Comparison of ENCODE assay signal across 8 mouse cellular contexts in the genomic region with DNA sequence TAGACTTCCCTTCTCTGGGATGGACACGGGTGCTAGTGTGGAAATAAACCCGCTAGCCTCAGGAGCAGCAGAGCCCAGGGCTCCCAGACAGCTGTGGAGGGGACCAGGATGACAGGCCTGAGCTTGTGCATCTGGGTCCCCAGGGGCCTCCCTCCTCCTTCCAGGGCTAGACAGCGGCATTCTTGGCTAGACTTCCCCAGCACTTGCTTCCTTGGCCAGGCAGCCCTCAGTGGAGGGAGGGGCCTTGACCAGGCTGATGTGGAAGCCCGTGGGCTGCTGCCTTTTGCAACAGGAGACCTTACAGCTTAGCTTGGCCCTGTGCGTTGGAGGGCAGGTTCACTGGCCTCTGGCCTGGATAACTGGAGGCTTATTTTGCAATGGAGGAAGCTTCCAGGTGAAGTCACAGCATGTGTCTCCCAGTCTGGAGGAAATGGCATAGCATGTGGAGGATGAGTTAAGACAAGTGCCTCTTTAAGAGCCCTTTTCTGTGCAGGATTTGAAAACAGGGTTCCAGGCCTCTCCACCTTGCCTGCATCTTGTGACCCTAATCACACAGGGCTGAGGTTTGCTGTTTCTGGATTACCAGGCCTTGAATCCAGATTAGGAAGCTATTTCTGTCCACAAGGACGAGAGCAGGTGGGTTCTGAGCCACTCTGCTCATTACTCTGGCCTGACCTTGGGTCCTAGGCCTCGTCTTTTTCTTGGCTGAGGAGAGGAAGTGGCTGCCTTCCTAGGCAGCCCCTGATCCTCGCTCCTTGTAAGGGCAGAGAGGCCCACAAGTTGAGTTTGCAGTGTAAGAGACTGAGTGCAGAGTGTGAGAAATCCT. TPM values are rescaled to one million over a fixed set of nuclear protein-coding genes. Genes with fewer than 3 reads are reported as not detected.
DNase-seq lines count a peak whose midpoint lies in the region; ATAC-seq and TF ChIP-seq lines count a peak whose summit lies in the region.

No protein-coding gene starts in this region.

- ATAC-seq in forebrain, embryonic 11.5 days (replicated peaks; ENCODE audit: low FRiP score), result no peak
- ATAC-seq in limb, embryonic 14.5 days (ENCODE audit: low FRiP score, low read depth), result no peak
- no peak for ATAC-seq in midbrain, embryonic 16.5 days

- TF ChIP-seq POLR2A in limb, embryonic 14.5 days (IDR thresholded peaks at IDR 0.05; ENCODE audit: borderline replicate concordance, extremely low read depth, insufficient read depth, insufficient read length), result no peak

- no peaks in the 10 kb centered on the region for H3K27me3 ChIP-seq in forebrain, embryonic 11.5 days (ENCODE audit: control insufficient read depth, insufficient read depth, low read length)
- H3K27me3 ChIP-seq in limb, embryonic 14.5 days (ENCODE audit: control insufficient read depth, insufficient read depth, low read length), result no peaks in the 10 kb centered on the region
- no peaks in the 10 kb centered on the region for H3K27me3 ChIP-seq in midbrain, embryonic 16.5 days (ENCODE audit: control insufficient read depth, insufficient read depth, low read depth, low read length)

- peak overlapping the region; percentile 16; the same call in 1 of the 2 replicates for H3K9ac ChIP-seq in forebrain, embryonic 11.5 days (ENCODE audit: low read length)
- H3K9ac ChIP-seq in limb, embryonic 14.5 days (ENCODE audit: low read depth, low read length, severe bottlenecking), result no peak overlapping the region; the same call in 1 of the 2 replicates
- peak overlapping the region; percentile 48 for H3K9ac ChIP-seq in midbrain, embryonic 16.5 days (ENCODE audit: low read depth, low read length)

- H3K27ac ChIP-seq in forebrain, embryonic 11.5 days (ENCODE audit: low read depth, low read length), result no peak overlapping the region
- no peak overlapping the region for H3K27ac ChIP-seq in limb, embryonic 14.5 days (replicated peaks; ENCODE audit: low read depth, low read length)
- peak overlapping the region; percentile 28; the same call in 1 of the 2 replicates for H3K27ac ChIP-seq in midbrain, embryonic 16.5 days (ENCODE audit: low read length)

- peaks cover 2% of the 10 kb centered on the region; the same call in 1 of the 2 replicates for H3K4me1 ChIP-seq in forebrain, embryonic 11.5 days (replicated peaks; ENCODE audit: control insufficient read depth, insufficient read depth, low read length)
- H3K4me1 ChIP-seq in limb, embryonic 14.5 days (ENCODE audit: control insufficient read depth, insufficient read depth, low read length), result peaks cover 29% of the 10 kb centered on the region
- H3K4me1 ChIP-seq in midbrain, embryonic 16.5 days (ENCODE audit: control insufficient read depth, insufficient read depth, low read length), result peaks cover 31% of the 10 kb centered on the region

- no peaks in the 10 kb centered on the region for H3K36me3 ChIP-seq in forebrain, embryonic 11.5 days (ENCODE audit: control insufficient read depth, insufficient read depth, low read length)
- peaks cover 37% of the 10 kb centered on the region for H3K36me3 ChIP-seq in limb, embryonic 14.5 days (ENCODE audit: control insufficient read depth, insufficient read depth, low read length)
- peaks cover 13% of the 10 kb centered on the region for H3K36me3 ChIP-seq in midbrain, embryonic 16.5 days (ENCODE audit: control insufficient read depth, insufficient read depth, low read length)

- peak; percentile 68 for DNase-seq in urinary bladder, postnatal 14 days (ENCODE audit: low spot score)
- DNase-seq in urinary bladder, postnatal 10 days (ENCODE audit: low spot score), result no peak
- no peak for DNase-seq in forebrain, embryonic 11.5 days (ENCODE audit: low spot score)
- DNase-seq in heart, postnatal 14 days, result peak; percentile 78 to 79
- no peak for DNase-seq in limb, embryonic 14.5 days (ENCODE audit: low spot score)
- no peak for DNase-seq in thymus, postnatal 36 days
- no peak for DNase-seq in cerebellum, postnatal 14 days

- intact Hi-C loops in heart, postnatal 14 days (cut with DNase I), result loop anchor here (5.0 kb wide), 1 partner anchor 83 kb away; a partner anchor contains a TSS

- H3K4me2 ChIP-seq in forebrain, embryonic 11.5 days (ENCODE audit: low read depth, low read length, severe bottlenecking), result no peak overlapping the region
- H3K4me2 ChIP-seq in limb, embryonic 14.5 days (replicated peaks; ENCODE audit: low read depth, low read length, severe bottlenecking), result peak overlapping the region; percentile 84; the same call in 1 of the 2 replicates
- H3K4me2 ChIP-seq in midbrain, embryonic 16.5 days (ENCODE audit: low read length), result peak overlapping the region; percentile 76

- WGBS in forebrain, embryonic 11.5 days, result 72% methylated on average over 8 of the region's 8 CpGs
- 52% methylated on average over 8 of the region's 8 CpGs for WGBS in limb, embryonic 14.5 days
- 50% methylated on average over 8 of the region's 8 CpGs for whole genome bisulfite sequencing in midbrain, embryonic 16.5 days

- H3K9me3 ChIP-seq in forebrain, embryonic 11.5 days (ENCODE audit: control insufficient read depth, low read length), result no peaks in the 10 kb centered on the region
- no peaks in the 10 kb centered on the region for H3K9me3 ChIP-seq in limb, embryonic 14.5 days (ENCODE audit: control insufficient read depth, low read length)
- no peaks in the 10 kb centered on the region for H3K9me3 ChIP-seq in midbrain, embryonic 16.5 days (replicated peaks; ENCODE audit: control insufficient read depth, low read length, poor library complexity, severe bottlenecking)

- H3K4me3 ChIP-seq in forebrain, embryonic 11.5 days (ENCODE audit: low read depth, low read length), result no peak overlapping the region
- no peak overlapping the region for H3K4me3 ChIP-seq in limb, embryonic 14.5 days (replicated peaks; ENCODE audit: low read length)
- H3K4me3 ChIP-seq in midbrain, embryonic 16.5 days (ENCODE audit: low read depth, low read length), result no peak overlapping the region; the same call in 1 of the 2 replicates

RNA-seq across cellular contexts. Expression of a gene that starts 1.8 kb away (rescaled TPM):
- polyA plus RNA-seq in forebrain, embryonic 11.5 days (2014; fragmentation: Nextera tagmentation; extraction: Ambion mirVana), result 73.2 and 77.4 TPM in 2 replicates
- total RNA-seq in heart, postnatal 14 days (2021), result 1 to 10 TPM; 5.9 to 6.3 TPM
- 114 and 143 TPM in 2 replicates for polyA plus RNA-seq in limb, embryonic 14.5 days (2012; rRNA removed)
- 55.7 and 66.9 TPM in 2 replicates for polyA plus RNA-seq in limb, embryonic 14.5 days (2014; fragmentation: Nextera tagmentation; extraction: Ambion mirVana)
- 77.2 and 81.8 TPM in 2 replicates for polyA plus RNA-seq in midbrain, embryonic 16.5 days (2015; fragmentation: Nextera tagmentation; extraction: Ambion mirVana)

RNA-seq across cellular contexts. Expression of a gene that starts 16.9 kb away (rescaled TPM):
- polyA plus RNA-seq in forebrain, embryonic 11.5 days (2014; fragmentation: Nextera tagmentation; extraction: Ambion mirVana), result 69.6 and 70.3 TPM in 2 replicates
- 10 to 100 TPM; 23.5 to 23.9 TPM for total RNA-seq in heart, postnatal 14 days (2021)
- 95.5 and 135 TPM in 2 replicates for polyA plus RNA-seq in limb, embryonic 14.5 days (2012; rRNA removed)
- polyA plus RNA-seq in limb, embryonic 14.5 days (2014; fragmentation: Nextera tagmentation; extraction: Ambion mirVana), result 79.7 and 88.4 TPM in 2 replicates
- polyA plus RNA-seq in midbrain, embryonic 16.5 days (2015; fragmentation: Nextera tagmentation; extraction: Ambion mirVana), result 70.7 and 79.0 TPM in 2 replicates

RNA-seq across cellular contexts. Expression of a gene that starts 22.3 kb away (rescaled TPM):
- 3.3 and 7.4 TPM in 2 replicates for polyA plus RNA-seq in forebrain, embryonic 11.5 days (2014; fragmentation: Nextera tagmentation; extraction: Ambion mirVana)
- 1 to 10 TPM in 1 of 2 experiments, under 1 TPM in 1; 0.54 to 1.0 TPM for total RNA-seq in heart, postnatal 14 days (2021)
- 9.2 and 11.9 TPM in 2 replicates for polyA plus RNA-seq in limb, embryonic 14.5 days (2012; rRNA removed)
- polyA plus RNA-seq in limb, embryonic 14.5 days (2014; fragmentation: Nextera tagmentation; extraction: Ambion mirVana), result 8.3 and 11.3 TPM in 2 replicates
- 87.2 and 154 TPM in 2 replicates for polyA plus RNA-seq in midbrain, embryonic 16.5 days (2015; fragmentation: Nextera tagmentation; extraction: Ambion mirVana)

RNA-seq across cellular contexts. Expression of a gene that starts 41.3 kb away (rescaled TPM):
- not detected in 2 replicates for polyA plus RNA-seq in forebrain, embryonic 11.5 days (2014; fragmentation: Nextera tagmentation; extraction: Ambion mirVana)
- total RNA-seq in heart, postnatal 14 days (2021), result under 1 TPM in 1 of 2 experiments, not detected in 1; 0.24 TPM
- polyA plus RNA-seq in limb, embryonic 14.5 days (2012; rRNA removed), result 0.96 and 1.1 TPM in 2 replicates
- 1.9 and 2.0 TPM in 2 replicates for polyA plus RNA-seq in limb, embryonic 14.5 days (2014; fragmentation: Nextera tagmentation; extraction: Ambion mirVana)
- not detected in 2 replicates for polyA plus RNA-seq in midbrain, embryonic 16.5 days (2015; fragmentation: Nextera tagmentation; extraction: Ambion mirVana)

RNA-seq across cellular contexts. Expression of a gene that starts 43.8 kb away (rescaled TPM):
- polyA plus RNA-seq in forebrain, embryonic 11.5 days (2014; fragmentation: Nextera tagmentation; extraction: Ambion mirVana), result 75.5 and 76.1 TPM in 2 replicates
- 1 to 10 TPM; 2.2 to 4.2 TPM for total RNA-seq in heart, postnatal 14 days (2021)
- polyA plus RNA-seq in limb, embryonic 14.5 days (2012; rRNA removed), result 56.6 and 57.3 TPM in 2 replicates
- polyA plus RNA-seq in limb, embryonic 14.5 days (2014; fragmentation: Nextera tagmentation; extraction: Ambion mirVana), result 28.7 and 31.2 TPM in 2 replicates
- 4.2 and 6.5 TPM in 2 replicates for polyA plus RNA-seq in midbrain, embryonic 16.5 days (2015; fragmentation: Nextera tagmentation; extraction: Ambion mirVana)

Comparison
In these comparisons a context has a peak if more than half of its experiments do, and no peak if none do; other contexts are left out.
1. DNase-seq: peak in urinary bladder, postnatal 14 days (single experiment) and heart, postnatal 14 days (2 of 2); none in urinary bladder, postnatal 10 days (single experiment), forebrain, embryonic 11.5 days (single experiment), limb, embryonic 14.5 days (single experiment), thymus, postnatal 36 days (0 of 2) and cerebellum, postnatal 14 days (0 of 2).